Mouse (Mus musculus): ENCODE results near the gene Filip1l.

Filip1l gene

DNA sequence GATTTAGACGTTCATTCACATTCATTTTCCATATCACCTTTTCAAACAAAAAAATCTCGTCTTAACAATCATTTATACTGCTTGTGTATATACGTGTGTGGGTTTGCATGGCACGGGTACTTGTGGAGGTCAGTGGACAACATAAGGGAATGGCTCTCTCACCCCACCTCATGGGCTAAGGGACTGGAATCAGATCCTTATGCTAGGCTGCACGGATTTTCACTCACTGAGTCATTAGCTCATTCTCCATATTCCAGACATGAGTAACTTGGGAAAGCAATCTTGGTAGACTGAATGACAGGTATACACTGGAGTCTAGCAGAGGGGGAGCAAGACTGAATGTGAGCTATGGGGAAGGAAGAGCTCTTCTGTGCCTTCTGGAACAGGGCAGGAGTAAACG, 80.8 kb downstream of the Filip1l start:
- DNase-seq (ENCODE audit: low spot score in 2 of 2), result no peak

GRCm38 (mm10) chr16:57434640-57435039, 81.7 kb downstream of the Filip1l start:
- DNase-seq (ENCODE audit: low spot score in 2 of 2), result no peak

- no peak for DNase-seq (ENCODE audit: low spot score in 2 of 2)
Measured at GRCm38 (mm10) chr16:57437523-57438287, 84.8 kb downstream of the Filip1l start.

DNA sequence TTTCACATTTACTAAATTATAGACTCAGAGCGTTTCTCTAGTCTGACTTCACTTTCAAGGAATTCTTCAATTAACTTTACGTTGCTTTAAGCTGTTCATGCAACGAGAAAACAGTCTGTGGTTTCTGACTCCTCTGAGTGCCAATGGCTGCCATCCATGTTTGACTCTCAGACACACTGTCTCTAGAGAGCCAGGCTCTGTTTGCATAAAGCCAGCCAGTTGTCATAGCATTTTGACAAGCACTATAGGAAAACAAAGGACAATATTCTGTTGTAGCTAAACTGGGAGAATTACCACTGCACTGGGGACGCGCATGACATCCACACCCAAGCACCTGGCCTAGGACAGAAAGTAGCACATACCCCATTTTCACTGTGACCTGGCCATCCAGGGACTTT, 85.4 kb downstream of the Filip1l start:
- DNase-seq (ENCODE audit: low spot score in 2 of 2), result no peak

GRCm38 (mm10) chr16:57439206-57439605, 86.3 kb downstream of the Filip1l start:
- no peak for DNase-seq (ENCODE audit: low spot score in 2 of 2)

DNA sequence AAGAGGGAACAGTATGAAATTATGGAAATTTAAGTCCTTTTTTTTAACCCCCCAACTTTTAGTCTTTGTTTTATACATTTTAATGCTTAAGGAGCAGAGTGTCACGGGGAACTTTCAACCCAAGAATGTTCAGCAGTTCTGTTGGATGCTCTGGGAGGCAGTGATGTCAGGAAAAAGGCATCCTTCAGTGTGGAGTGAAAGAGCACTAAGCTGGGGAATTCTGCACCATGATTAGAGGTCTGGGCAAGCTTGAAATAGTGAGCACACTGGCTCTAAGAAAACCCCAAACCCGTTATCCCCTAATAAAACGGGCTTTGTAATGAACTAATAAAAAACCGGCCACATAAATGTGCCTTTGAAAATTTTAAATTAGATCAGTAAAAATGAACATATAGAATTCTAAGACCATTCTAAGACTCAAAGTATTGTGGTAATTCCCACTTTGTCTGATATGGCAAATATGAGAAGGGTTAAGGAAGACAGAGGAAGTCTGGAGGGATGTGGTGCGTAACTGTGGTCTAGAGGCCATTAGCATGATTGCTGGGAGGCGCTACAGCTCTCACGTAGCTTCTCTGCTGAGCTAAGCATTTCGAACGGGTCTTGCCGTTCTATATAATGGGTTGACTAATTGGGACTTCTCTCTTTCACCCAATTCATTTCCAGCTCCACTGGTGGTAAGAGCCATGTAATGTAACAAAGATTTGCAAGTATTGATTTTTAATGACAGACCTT, 88.0 kb downstream of the Filip1l start:
- no peak for DNase-seq (ENCODE audit: low spot score in 2 of 2)

DNA sequence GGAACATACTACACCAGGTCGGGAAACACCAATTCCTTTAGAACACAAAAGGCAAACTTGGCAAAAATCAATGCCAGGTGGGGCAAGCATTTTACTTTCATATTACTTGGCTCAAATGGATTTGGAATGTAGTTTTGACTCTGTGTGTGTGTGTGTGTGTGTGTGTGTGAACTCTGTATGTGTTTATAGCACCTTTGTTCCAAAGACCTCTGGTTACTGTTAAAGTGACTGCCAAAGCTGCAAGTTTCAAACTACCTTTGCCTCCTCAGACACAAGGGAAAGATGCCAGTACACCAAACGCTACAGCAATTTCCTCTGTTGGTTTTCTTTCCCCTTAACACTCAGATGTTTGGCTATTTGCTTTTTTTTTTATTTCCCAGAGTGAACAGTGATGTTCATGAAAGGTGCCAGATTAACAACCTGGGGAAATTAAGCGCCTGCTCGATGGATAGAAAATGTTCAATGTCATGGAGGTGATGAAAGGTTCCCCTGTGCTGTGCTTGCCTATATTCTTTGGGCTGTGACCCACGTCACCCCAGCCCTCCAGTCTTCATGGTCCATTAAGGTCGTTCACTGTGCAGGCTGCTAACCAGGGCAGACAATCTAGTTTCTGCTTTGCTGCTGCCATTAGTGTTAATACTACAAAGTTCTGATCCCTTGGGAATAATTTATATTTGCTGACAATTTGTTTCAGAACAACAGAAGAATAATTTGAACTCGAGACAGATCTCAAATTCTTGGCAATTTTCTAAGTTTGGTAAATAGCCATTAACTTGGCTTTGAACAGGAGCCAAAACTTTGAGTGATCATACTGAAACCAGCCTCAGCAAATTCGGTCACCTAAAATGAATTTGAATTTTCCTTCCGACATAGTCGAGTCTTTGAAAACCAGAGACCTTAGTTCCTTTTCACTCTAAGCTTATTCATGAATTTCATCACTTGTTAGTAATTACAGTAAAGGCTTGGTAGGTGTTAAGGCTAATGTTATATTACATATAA, 92.5 kb downstream of the Filip1l start:
- no peak for DNase-seq (ENCODE audit: low spot score in 2 of 2)

- DNase-seq (ENCODE audit: low spot score in 2 of 2), result no peak
Measured at GRCm38 (mm10) chr16:57453009-57453408, 100.1 kb downstream of the Filip1l start.

- no peak for DNase-seq (ENCODE audit: low spot score in 2 of 2)
Measured at GRCm38 (mm10) chr16:57454106-57454763, 101.3 kb downstream of the Filip1l start.

DNA sequence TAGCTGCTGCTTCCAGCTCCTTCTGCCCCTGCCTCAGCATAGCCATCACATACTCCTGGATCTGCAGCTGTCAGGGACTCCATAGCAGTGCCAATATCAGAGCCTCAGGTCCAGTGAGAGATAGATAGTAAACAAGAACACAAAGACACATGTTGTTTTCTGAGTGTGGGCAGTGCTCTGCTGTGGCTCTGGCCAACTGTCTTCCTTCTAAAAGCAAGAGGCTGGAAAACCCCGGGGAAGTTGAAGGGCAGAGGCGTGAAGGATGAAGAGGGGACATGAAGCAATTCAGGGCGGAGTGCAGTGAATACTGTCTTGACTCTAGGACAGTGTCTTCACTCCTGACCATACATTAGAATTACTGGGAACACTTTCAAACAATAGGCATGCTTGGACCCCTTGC, 102.7 kb downstream of the Filip1l start:
- no peak for DNase-seq (ENCODE audit: low spot score in 2 of 2)

GRCm38 (mm10) chr16:57456003-57456402, 103.1 kb downstream of the Filip1l start:
- DNase-seq (ENCODE audit: low spot score in 2 of 2), result no peak

- DNase-seq (ENCODE audit: low spot score in 2 of 2), result no peak
Measured at GRCm38 (mm10) chr16:57465386-57465913, 112.6 kb downstream of the Filip1l start.

DNA sequence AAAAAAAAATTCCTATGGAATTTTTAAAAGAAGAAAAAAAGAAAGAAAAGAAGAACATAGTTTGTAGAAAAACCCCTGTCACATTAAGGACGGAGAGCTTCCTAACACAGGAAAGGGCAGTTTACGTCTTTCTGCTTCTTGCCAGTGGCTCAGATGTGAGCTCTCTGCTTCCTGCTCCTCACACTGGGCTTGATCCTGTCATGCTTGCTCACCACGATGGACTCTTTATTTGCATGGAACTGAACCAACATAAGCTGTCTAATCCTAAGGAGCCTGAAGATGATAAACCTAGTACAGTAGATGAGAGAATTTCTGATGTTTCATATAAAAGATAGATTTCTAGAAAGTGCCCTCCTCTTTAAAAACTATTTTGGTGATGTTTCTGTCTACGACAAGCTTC, 116.4 kb downstream of the Filip1l start:
- DNase-seq (ENCODE audit: low spot score in 2 of 2), result no peak

DNA sequence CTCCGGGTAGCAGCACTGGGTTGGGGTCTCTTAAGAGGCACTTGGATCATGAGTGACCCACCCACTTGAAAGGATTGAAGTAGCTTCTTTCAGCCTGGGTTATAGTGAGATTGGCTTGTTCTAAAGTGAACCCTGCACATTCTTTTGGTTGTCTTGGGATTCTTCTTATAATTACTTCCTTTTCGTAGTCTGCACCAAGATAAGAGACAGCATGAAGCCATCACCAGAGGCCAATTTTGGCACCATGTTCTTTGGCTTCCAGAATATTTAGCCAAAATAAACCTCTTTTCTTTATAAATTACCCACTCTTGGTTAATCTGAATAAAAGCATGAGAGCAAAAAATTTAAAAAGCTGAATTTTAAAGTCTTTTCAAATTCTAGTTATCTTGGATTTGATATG, 117.0 kb downstream of the Filip1l start:
- DNase-seq (ENCODE audit: low spot score in 2 of 2), result no peak

DNA sequence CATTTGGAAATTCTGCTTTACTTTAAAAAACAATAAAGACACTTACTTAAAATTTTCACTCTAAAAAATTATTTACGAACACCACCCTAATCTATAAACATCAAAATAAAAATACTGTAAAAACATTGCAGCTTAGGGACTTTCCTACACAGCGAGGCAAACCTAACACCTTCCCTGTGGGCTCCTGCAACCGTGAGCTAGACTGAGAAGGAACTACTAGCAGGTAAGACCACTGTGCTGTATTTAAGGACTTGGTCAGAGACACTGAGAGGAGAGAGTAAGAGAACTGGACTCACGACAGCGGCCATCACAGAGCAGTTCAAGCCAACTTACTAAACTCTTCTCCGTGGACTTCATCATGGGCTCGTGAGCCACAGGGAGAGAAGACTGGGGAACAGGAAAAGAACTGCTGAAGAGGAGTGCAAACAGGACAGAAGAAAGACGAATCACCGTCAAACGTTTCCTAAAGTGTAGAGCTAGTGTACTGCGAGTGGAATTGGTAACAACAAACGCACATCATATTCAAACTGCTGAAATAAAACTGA, 117.5 kb downstream of the Filip1l start:
- no peak for DNase-seq (ENCODE audit: low spot score in 2 of 2)

DNA sequence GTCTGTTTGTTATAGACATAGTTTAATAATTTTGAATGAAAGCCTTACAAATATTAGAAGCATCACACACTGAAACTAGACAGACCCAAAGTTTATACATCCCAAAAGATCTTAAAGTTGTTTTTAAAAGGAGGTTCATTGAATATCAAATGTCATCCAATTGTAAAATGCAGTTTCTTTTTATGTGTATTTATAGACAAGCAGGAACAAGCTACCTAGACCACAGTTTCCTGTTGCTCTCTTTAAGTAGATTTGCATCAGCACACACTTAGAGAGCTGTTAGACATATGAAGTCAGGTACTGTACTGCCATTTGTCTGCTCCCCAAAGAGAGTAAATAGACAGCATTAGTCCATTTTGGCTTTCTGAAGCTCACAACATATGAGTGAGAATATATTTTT, 118.2 kb downstream of the Filip1l start:
- DNase-seq (ENCODE audit: low spot score in 2 of 2), result peak in 1 of 2 experiments; percentile 30

- DNase-seq (ENCODE audit: low spot score in 2 of 2), result no peak
Measured at GRCm38 (mm10) chr16:57473415-57474085, 120.7 kb downstream of the Filip1l start.

GRCm38 (mm10) chr16:57478451-57478850, 125.6 kb downstream of the Filip1l start:
- DNase-seq (ENCODE audit: low spot score in 2 of 2), result no peak

GRCm38 (mm10) chr16:57479776-57480175, 126.9 kb downstream of the Filip1l start:
- DNase-seq (ENCODE audit: low spot score in 2 of 2), result no peak

DNA sequence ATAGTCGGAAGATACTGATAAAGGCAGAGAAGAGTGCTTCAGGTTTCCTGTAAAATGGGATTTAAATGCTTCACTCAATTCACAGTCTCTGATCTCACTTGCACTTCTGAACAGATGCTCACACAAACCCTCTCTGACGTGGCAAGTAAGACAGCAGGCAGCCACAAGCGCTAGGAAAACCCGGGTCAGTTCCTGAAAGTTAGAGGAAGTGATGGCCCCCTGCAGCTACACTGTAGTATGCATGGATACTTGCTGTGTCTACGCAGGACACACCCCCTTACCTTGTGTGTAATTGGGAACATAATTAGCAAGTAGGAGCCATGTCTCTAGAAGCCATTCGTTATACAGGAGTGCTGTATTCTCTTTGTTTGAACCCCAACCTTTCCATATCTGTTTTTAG, 129.4 kb downstream of the Filip1l start:
- no peak for DNase-seq (ENCODE audit: low spot score in 2 of 2)
